ENCODE assay signal across 1 mouse cellular context in genomic region chr13:21993957-21994738, GRCm38 (mm10).
TF ChIP-seq lines count a peak whose summit lies in the region.

No protein-coding gene starts in this region.

TF ChIP-seq in CH12.LX, 34 proteins besides CTCF, POLR2A, EP300 and RAD21 (continued from another document):
- no peak for TF ChIP-seq JUND (conservative IDR thresholded peaks at IDR 0.05; ENCODE audit: low read depth, low read length)
- TF ChIP-seq CHD2 (IDR thresholded peaks at IDR 0.05; ENCODE audit: low read length), result no peak
- TF ChIP-seq ZNF384 (IDR thresholded peaks at IDR 0.05; ENCODE audit: low read depth, low read length), result no peak; the same call in 1 of the 2 replicates
- no peak for TF ChIP-seq TCF12 (IDR thresholded peaks at IDR 0.05; ENCODE audit: low read depth, low read length)
- TF ChIP-seq MAZ (IDR thresholded peaks at IDR 0.05; ENCODE audit: low read depth, low read length), result no peak
- TF ChIP-seq E2F4 (IDR thresholded peaks at IDR 0.05; ENCODE audit: insufficient replicate concordance, low read depth, low read length), result peak; percentile 87
- no peak for TF ChIP-seq GABPA (IDR thresholded peaks at IDR 0.05; ENCODE audit: insufficient replicate concordance, low read depth, low read length)
- TF ChIP-seq ZC3H11A (IDR thresholded peaks at IDR 0.05; ENCODE audit: low read depth, low read length), result no peak
- no peak for TF ChIP-seq NELFE (IDR thresholded peaks at IDR 0.05; ENCODE audit: low read depth, low read length)
- peak; percentile 54; the same call in 1 of the 2 replicates for TF ChIP-seq NRF1 (IDR thresholded peaks at IDR 0.05; ENCODE audit: low read depth, low read length)
- no peak for TF ChIP-seq RCOR1 (conservative IDR thresholded peaks at IDR 0.05; ENCODE audit: low read depth, low read length)
- TF ChIP-seq ELF1 (IDR thresholded peaks at IDR 0.05; ENCODE audit: low read depth, low read length), result peak; percentile 93
- TF ChIP-seq MYC (IDR thresholded peaks at IDR 0.05; ENCODE audit: low read depth, low read length), result peak; percentile 75
- TF ChIP-seq USF1 (IDR thresholded peaks at IDR 0.05; ENCODE audit: low read depth, low read length), result no peak
- TF ChIP-seq CHD1 (IDR thresholded peaks at IDR 0.05; ENCODE audit: low read depth, low read length), result no peak
- no peak for TF ChIP-seq MEF2A (IDR thresholded peaks at IDR 0.05; ENCODE audit: borderline replicate concordance, low read depth, low read length)
- peak; percentile 96 for TF ChIP-seq MAFK (IDR thresholded peaks at IDR 0.05; ENCODE audit: insufficient replicate concordance, low read length)
- TF ChIP-seq JUN (IDR thresholded peaks at IDR 0.05; ENCODE audit: insufficient read depth, low read depth, low read length), result no peak
- peak; percentile 100 for TF ChIP-seq TBP (conservative IDR thresholded peaks at IDR 0.05; ENCODE audit: low read depth, low read length)
- no peak for TF ChIP-seq ZMIZ1 (IDR thresholded peaks at IDR 0.05; ENCODE audit: low read depth, low read length)
- TF ChIP-seq BHLHE40 (IDR thresholded peaks at IDR 0.05; ENCODE audit: low read depth, low read length), result no peak
- no peak for TF ChIP-seq HCFC1 (IDR thresholded peaks at IDR 0.05; ENCODE audit: low read depth, low read length)
